Comparison of ENCODE assay signal across 11 mouse cellular contexts in genomic region chr14:25225214-25225613, GRCm38 (mm10).
DNase-seq lines count a peak whose midpoint lies in the region; ATAC-seq lines count a peak whose summit lies in the region.
"Had no signal": no experiment of that assay in that cellular context is flagged by ENCODE, and none has a peak within 500 bp of the region (broad histone marks: within the 10 kb centered on the region; RNA-seq: fewer than 3 reads in every experiment).

No protein-coding gene starts in this region.

- H3K9ac ChIP-seq in heart, embryonic 15.5 days = no peak overlapping the region
- no peak overlapping the region for H3K9ac ChIP-seq in forebrain, embryonic 16.5 days (replicated peaks; ENCODE audit: low read depth, low read length)
- H3K9ac ChIP-seq in midbrain, embryonic 14.5 days (replicated peaks; ENCODE audit: low read length) = no peak overlapping the region
- H3K9ac ChIP-seq: liver, embryonic 12.5 days had no signal

- no peak overlapping the region for H3K4me3 ChIP-seq in heart, embryonic 15.5 days
- no peak overlapping the region for H3K4me3 ChIP-seq in forebrain, embryonic 16.5 days (replicated peaks; ENCODE audit: low read length)
- no peak overlapping the region for H3K4me3 ChIP-seq in midbrain, embryonic 14.5 days (replicated peaks; ENCODE audit: low read depth, low read length)
- H3K4me3 ChIP-seq: liver, embryonic 12.5 days had no signal

- 64% methylated on average over 3 of the region's 3 CpGs for WGBS in heart, embryonic 15.5 days
- WGBS in forebrain, embryonic 16.5 days = 60% methylated on average over 3 of the region's 3 CpGs
- WGBS in midbrain, embryonic 14.5 days = 35% methylated on average over 3 of the region's 3 CpGs

- ATAC-seq in heart, embryonic 15.5 days (replicated peaks; ENCODE audit: insufficient number of reproducible peaks, insufficient read depth, low FRiP score, low read depth) = no peak
- ATAC-seq in forebrain, embryonic 16.5 days = no peak
- no peak for ATAC-seq in midbrain, embryonic 14.5 days (ENCODE audit: low FRiP score, low TSS enrichment)
- ATAC-seq in megakaryocyte, adult 5-6 weeks (ENCODE audit: poor library complexity, severe bottlenecking) = no peak
- ATAC-seq in erythroid progenitor cell, adult 5-6 weeks (replicated peaks; ENCODE audit: low FRiP score, poor library complexity, severe bottlenecking) = no peak
- ATAC-seq: activated CD4-positive, CD25-positive, alpha-beta regulatory T cell, adult 4 months; liver, embryonic 12.5 days had no signal

- peak overlapping the region; percentile 56; the same call in 1 of the 2 replicates for H3K27ac ChIP-seq in heart, embryonic 15.5 days
- H3K27ac ChIP-seq in forebrain, embryonic 16.5 days (ENCODE audit: low read length) = peak overlapping the region; percentile 90
- H3K27ac ChIP-seq in midbrain, embryonic 14.5 days (replicated peaks; ENCODE audit: low read depth, low read length) = 0 out of 2 replicates have a peak overlapping the region, but pooled peaks have one; percentile 79

- H3K36me3 ChIP-seq in heart, embryonic 15.5 days = no peaks in the 10 kb centered on the region
- no peaks in the 10 kb centered on the region for H3K36me3 ChIP-seq in forebrain, embryonic 16.5 days (ENCODE audit: control insufficient read depth, insufficient read depth)
- no peaks in the 10 kb centered on the region for H3K36me3 ChIP-seq in midbrain, embryonic 14.5 days (ENCODE audit: control insufficient read depth, insufficient read depth, low read length)
- H3K36me3 ChIP-seq: liver, embryonic 12.5 days had no signal

- peaks cover 41% of the 10 kb centered on the region for H3K4me1 ChIP-seq in heart, embryonic 15.5 days (replicated peaks)
- H3K4me1 ChIP-seq in forebrain, embryonic 16.5 days (replicated peaks; ENCODE audit: control insufficient read depth, insufficient read depth, low read length) = peaks cover 42% of the 10 kb centered on the region
- peaks cover 49% of the 10 kb centered on the region for H3K4me1 ChIP-seq in midbrain, embryonic 14.5 days (ENCODE audit: control insufficient read depth, insufficient read depth, low read length)

- DNase-seq in heart, adult 18-20 months = no peak
- peak; percentile 53 to 67 for DNase-seq in cerebellum, postnatal 25 days
- DNase-seq in midbrain, embryonic 14.5 days = peak; percentile 61
- no peak for DNase-seq in thymus, postnatal 36 days
- DNase-seq: kidney, postnatal 10 days had no signal

- H3K4me2 ChIP-seq in heart, embryonic 15.5 days = no peak overlapping the region
- H3K4me2 ChIP-seq in forebrain, embryonic 16.5 days (ENCODE audit: low read length) = no peak overlapping the region
- H3K4me2 ChIP-seq in midbrain, embryonic 14.5 days (ENCODE audit: low read length) = no peak overlapping the region

- no peaks in the 10 kb centered on the region for H3K27me3 ChIP-seq in heart, embryonic 15.5 days
- H3K27me3 ChIP-seq in forebrain, embryonic 16.5 days (replicated peaks; ENCODE audit: control insufficient read depth, insufficient read depth, low read length) = no peaks in the 10 kb centered on the region
- no peaks in the 10 kb centered on the region for H3K27me3 ChIP-seq in midbrain, embryonic 14.5 days (ENCODE audit: control insufficient read depth, insufficient read depth, low read length)
- H3K27me3 ChIP-seq: liver, embryonic 12.5 days had no signal

- no peaks in the 10 kb centered on the region for H3K9me3 ChIP-seq in heart, embryonic 15.5 days (replicated peaks)
- no peaks in the 10 kb centered on the region for H3K9me3 ChIP-seq in forebrain, embryonic 16.5 days (ENCODE audit: control insufficient read depth, low read length)
- no peaks in the 10 kb centered on the region for H3K9me3 ChIP-seq in midbrain, embryonic 14.5 days (ENCODE audit: control insufficient read depth, low read length)
- H3K9me3 ChIP-seq: liver, embryonic 12.5 days had no signal

Comparison
In these comparisons a context has a peak if more than half of its experiments do, and no peak if none do; other contexts are left out.
1. DNase-seq: peak in cerebellum, postnatal 25 days (2 of 2) and midbrain, embryonic 14.5 days (single experiment); none in heart, adult 18-20 months (0 of 2) and thymus, postnatal 36 days (0 of 2).
2. Peak in every context shown above with its lines, with median percentiles within 50 percentile points of each other: H3K27ac ChIP-seq.